Mouse (Mus musculus): ENCODE measurements around the gene Rab35. TPM values are rescaled to one million over a fixed set of nuclear protein-coding genes. Genes with fewer than 3 reads are reported as not detected.
A peak's percentile ranks its signal among the peaks of the same experiment; 100 is the strongest.

The Rab35 gene
- polyA plus RNA-seq, 2 experiments = 19.8 to 62.6 TPM

GRCm38 (mm10) chr5:115648876-115649275 lies 17.2 kb downstream of the Rab35 start:
- WGBS = 59% methylated on average over 3 of the region's 3 CpGs
- Histone ChIP-seq H3K27me3 (ENCODE audit: control insufficient read depth, insufficient read depth, low read length) (no peaks in the 10 kb centered on the region), H3K9ac (ENCODE audit: low read depth, low read length, severe bottlenecking) (no peak overlapping the region), H3K36me3 (ENCODE audit: control insufficient read depth, insufficient read depth, low read length) (peaks cover 37% of the 10 kb centered on the region), H3K9me3 (ENCODE audit: control insufficient read depth, low read length) (no peaks in the 10 kb centered on the region), H3K4me1 (ENCODE audit: control insufficient read depth, insufficient read depth, low read length) (no peaks in the 10 kb centered on the region), H3K27ac (replicated peaks; ENCODE audit: low read depth, low read length) (no peak overlapping the region), H3K4me2 (replicated peaks; ENCODE audit: low read depth, low read length, severe bottlenecking) (no peak overlapping the region), H3K4me3 (replicated peaks; ENCODE audit: low read length) (no peak overlapping the region)
- no peak for TF ChIP-seq POLR2A (IDR thresholded peaks at IDR 0.05; ENCODE audit: borderline replicate concordance, extremely low read depth, insufficient read depth, insufficient read length)
- no peak for DNase-seq (ENCODE audit: low spot score)
- no peak for ATAC-seq (ENCODE audit: low FRiP score, low read depth)

GRCm38 (mm10) chr5:115649699-115650098 lies 18.0 kb downstream of the Rab35 start:
- no peak for TF ChIP-seq POLR2A (IDR thresholded peaks at IDR 0.05; ENCODE audit: borderline replicate concordance, extremely low read depth, insufficient read depth, insufficient read length)
- no peak overlapping the region for H3K4me2 ChIP-seq (replicated peaks; ENCODE audit: low read depth, low read length, severe bottlenecking)
- WGBS = 90% methylated on average over 8 of the region's 8 CpGs
- DNase-seq (ENCODE audit: low spot score) = no peak
- H3K27ac ChIP-seq (replicated peaks; ENCODE audit: low read depth, low read length) = no peak overlapping the region
- no peak for ATAC-seq (ENCODE audit: low FRiP score, low read depth)
- H3K27me3 ChIP-seq (ENCODE audit: control insufficient read depth, insufficient read depth, low read length) = no peaks in the 10 kb centered on the region
- no peak overlapping the region for H3K9ac ChIP-seq (ENCODE audit: low read depth, low read length, severe bottlenecking)
- H3K4me3 ChIP-seq (replicated peaks; ENCODE audit: low read length) = no peak overlapping the region
- no peaks in the 10 kb centered on the region for H3K4me1 ChIP-seq (ENCODE audit: control insufficient read depth, insufficient read depth, low read length)
- peaks cover 29% of the 10 kb centered on the region for H3K36me3 ChIP-seq (ENCODE audit: control insufficient read depth, insufficient read depth, low read length)
- H3K9me3 ChIP-seq (ENCODE audit: control insufficient read depth, low read length) = no peaks in the 10 kb centered on the region

- no peak for ATAC-seq (ENCODE audit: low FRiP score, low read depth)
- Histone ChIP-seq H3K4me2 (replicated peaks; ENCODE audit: low read depth, low read length, severe bottlenecking) (no peak overlapping the region), H3K9me3 (ENCODE audit: control insufficient read depth, low read length) (no peaks in the 10 kb centered on the region), H3K9ac (ENCODE audit: low read depth, low read length, severe bottlenecking) (peak overlapping the region; percentile 16; the same call in 1 of the 2 replicates), H3K4me3 (replicated peaks; ENCODE audit: low read length) (no peak overlapping the region), H3K4me1 (ENCODE audit: control insufficient read depth, insufficient read depth, low read length) (no peaks in the 10 kb centered on the region), H3K27me3 (ENCODE audit: control insufficient read depth, insufficient read depth, low read length) (no peaks in the 10 kb centered on the region), H3K36me3 (ENCODE audit: control insufficient read depth, insufficient read depth, low read length) (peaks cover 17% of the 10 kb centered on the region), H3K27ac (replicated peaks; ENCODE audit: low read depth, low read length) (no peak overlapping the region)
- DNase-seq (ENCODE audit: low spot score) = no peak
- no peak for TF ChIP-seq POLR2A (IDR thresholded peaks at IDR 0.05; ENCODE audit: borderline replicate concordance, extremely low read depth, insufficient read depth, insufficient read length)
- 90% methylated on average over 10 of the region's 10 CpGs for WGBS
Measured at GRCm38 (mm10) chr5:115650885-115651284, 19.2 kb downstream of the Rab35 start.

- no peak for ATAC-seq (ENCODE audit: low FRiP score, low read depth)
- Histone ChIP-seq H3K4me2 (replicated peaks; ENCODE audit: low read depth, low read length, severe bottlenecking) (peak overlapping the region; percentile 70; the same call in 1 of the 2 replicates), H3K27ac (replicated peaks; ENCODE audit: low read depth, low read length) (no peak overlapping the region), H3K27me3 (ENCODE audit: control insufficient read depth, insufficient read depth, low read length) (no peaks in the 10 kb centered on the region), H3K9ac (ENCODE audit: low read depth, low read length, severe bottlenecking) (peak overlapping the region; percentile 50), H3K4me1 (ENCODE audit: control insufficient read depth, insufficient read depth, low read length) (no peaks in the 10 kb centered on the region), H3K9me3 (ENCODE audit: control insufficient read depth, low read length) (no peaks in the 10 kb centered on the region), H3K4me3 (replicated peaks; ENCODE audit: low read length) (peak overlapping the region; percentile 43), H3K36me3 (ENCODE audit: control insufficient read depth, insufficient read depth, low read length) (peaks cover 8% of the 10 kb centered on the region; the same call in 1 of the 2 replicates)
- no peak for DNase-seq (ENCODE audit: low spot score)
- no peak for TF ChIP-seq POLR2A (IDR thresholded peaks at IDR 0.05; ENCODE audit: borderline replicate concordance, extremely low read depth, insufficient read depth, insufficient read length)
- WGBS = 86% methylated on average over 10 of the region's 10 CpGs
Measured at GRCm38 (mm10) chr5:115651821-115652220, 20.1 kb downstream of the Rab35 start.

- Histone ChIP-seq H3K4me1 (ENCODE audit: control insufficient read depth, insufficient read depth, low read length) (no peaks in the 10 kb centered on the region), H3K27ac (replicated peaks; ENCODE audit: low read depth, low read length) (no peak overlapping the region), H3K9ac (ENCODE audit: low read depth, low read length, severe bottlenecking) (peak overlapping the region; percentile 50), H3K4me2 (replicated peaks; ENCODE audit: low read depth, low read length, severe bottlenecking) (peak overlapping the region; percentile 70), H3K36me3 (ENCODE audit: control insufficient read depth, insufficient read depth, low read length) (peaks cover under 1% of the 10 kb centered on the region; the same call in 1 of the 2 replicates), H3K27me3 (ENCODE audit: control insufficient read depth, insufficient read depth, low read length) (no peaks in the 10 kb centered on the region), H3K4me3 (replicated peaks; ENCODE audit: low read length) (peak overlapping the region; percentile 43), H3K9me3 (ENCODE audit: control insufficient read depth, low read length) (no peaks in the 10 kb centered on the region)
- WGBS = 4% methylated on average over 35 of the region's 35 CpGs
- ATAC-seq (ENCODE audit: low FRiP score, low read depth) = peak; percentile 98
- peak; percentile 100 for DNase-seq (ENCODE audit: low spot score)
- TF ChIP-seq POLR2A (IDR thresholded peaks at IDR 0.05; ENCODE audit: borderline replicate concordance, extremely low read depth, insufficient read depth, insufficient read length) = peak; percentile 87; the same call in 1 of the 2 replicates
Measured at GRCm38 (mm10) chr5:115652681-115653575, 21.2 kb downstream of the Rab35 start.
